Mouse (Mus musculus) layer of hippocampus, postnatal 25 days (tissue): ENCODE data around the gene Kndc1. TPM values are rescaled to one million over a fixed set of nuclear protein-coding genes. Genes with fewer than 3 reads are reported as not detected.
A peak's percentile ranks its signal among the peaks of the same experiment; 100 is the strongest.

Source experiments
- DNase-seq, 2 experiments: peaks; one replicate each; pipeline ENCODE4 v3.0.0; 2022; ENCODE audit warnings: mixed read lengths in 2 of 2, low spot score in 1 of 2; ENCODE audit errors: extremely low spot score in 1 of 2
- total RNA-seq, 2 experiments: library from RNA; stranded (reverse); gene quantifications; 2 replicates each; pipeline ENCODE4 v1.2.3; 2021

Gene Kndc1
- total RNA-seq: 10 to 100 TPM; 90.1 to 95.0 TPM

GRCm38 (mm10) chr7:139894655-139895557 is at the start of gene Kndc1:
Gene Kndc1 (plus strand): TSS chr7:139894696.
- peak; percentile 63 to 72 for DNase-seq

- DNase-seq: no peak
Observed at GRCm38 (mm10) chr7:139845101-139845500, 49.4 kb upstream of the Kndc1 start.

DNA sequence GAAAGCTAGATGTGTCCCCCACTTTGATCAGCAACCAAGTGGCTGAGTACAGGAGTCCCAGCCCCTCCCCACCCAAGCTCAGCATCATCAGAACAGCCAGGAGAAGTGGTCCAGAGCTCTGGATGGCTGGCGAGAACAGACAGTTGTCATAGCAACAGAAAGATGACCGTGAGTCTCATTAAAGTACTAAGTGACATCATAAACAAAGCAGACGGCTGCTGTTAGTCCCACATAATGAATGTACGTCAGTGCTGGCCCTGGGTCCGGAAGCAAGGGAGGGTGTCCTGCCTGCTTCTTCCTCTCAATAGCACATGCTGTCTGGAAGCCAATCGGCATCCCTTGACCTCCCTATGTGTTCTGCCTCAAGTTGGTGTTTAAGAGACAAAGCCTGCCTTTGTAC is 44.3 kb upstream of the Kndc1 start:
- DNase-seq: no peak

- DNase-seq: no peak
Observed at GRCm38 (mm10) chr7:139850677-139851076, 43.8 kb upstream of the Kndc1 start.

- no peak for DNase-seq
Observed at GRCm38 (mm10) chr7:139851098-139851497, 43.4 kb upstream of the Kndc1 start.

- no peak for DNase-seq
Observed at GRCm38 (mm10) chr7:139855261-139855660, 39.2 kb upstream of the Kndc1 start.

DNA sequence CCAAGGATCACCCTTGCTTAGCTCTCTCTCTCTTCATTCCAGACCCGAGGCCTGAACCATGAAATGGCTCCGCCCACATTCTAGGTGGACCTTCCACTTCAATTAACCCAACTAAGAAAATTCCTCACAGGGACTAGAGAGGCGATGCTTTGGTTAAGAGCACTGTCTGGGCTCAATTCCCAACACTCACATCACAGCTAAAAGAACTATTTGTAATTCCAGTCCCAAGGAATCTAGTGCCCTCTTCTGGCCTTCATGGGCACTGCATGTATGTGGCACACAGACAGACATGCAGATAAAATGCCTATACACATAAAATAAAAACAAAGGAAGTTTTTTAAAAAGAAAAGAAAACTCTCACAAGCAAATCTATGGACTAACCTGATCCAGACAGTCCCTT is 33.1 kb upstream of the Kndc1 start:
- DNase-seq: peak in 1 of 2 experiments; percentile 81

DNA sequence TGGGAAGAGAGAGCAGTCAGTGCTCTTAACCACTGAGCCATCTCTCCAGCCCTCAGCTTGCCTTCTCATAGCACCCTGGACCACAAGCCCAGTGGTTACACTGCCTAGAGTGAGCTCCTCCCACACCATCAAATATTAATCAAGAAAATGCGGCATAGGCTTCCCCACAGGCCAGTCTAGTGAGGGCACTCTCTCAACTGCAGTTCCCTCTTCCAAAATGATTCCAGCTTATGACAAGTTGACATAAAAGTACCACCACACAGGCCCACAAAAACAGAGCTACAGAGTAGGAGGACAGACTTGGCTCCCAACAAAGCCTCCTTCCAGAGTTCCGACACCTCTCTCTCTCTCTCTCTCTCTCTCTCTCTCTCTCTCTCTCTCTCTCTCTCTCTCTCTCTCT is 31.4 kb upstream of the Kndc1 start:
- no peak for DNase-seq

GRCm38 (mm10) chr7:139864253-139864652 is 30.2 kb upstream of the Kndc1 start:
- DNase-seq: peak in 1 of 2 experiments; percentile 36

GRCm38 (mm10) chr7:139864871-139865270 is 29.6 kb upstream of the Kndc1 start:
- DNase-seq: no peak

DNA sequence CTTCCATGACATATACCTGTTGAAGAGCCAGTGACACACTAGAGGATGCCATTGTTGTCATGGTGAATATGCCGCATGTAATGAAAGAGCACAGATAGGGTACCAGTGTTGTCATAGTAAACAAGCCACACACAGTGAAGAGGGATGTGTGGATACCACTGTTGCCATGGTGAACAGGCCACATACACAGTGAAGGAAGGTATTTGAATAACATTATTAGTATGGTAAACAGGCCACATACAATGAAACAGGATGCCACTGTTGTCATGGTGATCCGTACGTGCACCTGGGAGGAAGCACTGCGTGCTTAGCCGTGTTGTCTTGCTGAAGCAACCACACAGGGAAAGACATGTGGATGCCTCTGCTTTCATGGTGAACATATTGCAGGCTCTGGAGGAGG is 23.5 kb upstream of the Kndc1 start:
- no peak for DNase-seq

GRCm38 (mm10) chr7:139877167-139877792 is 17.2 kb upstream of the Kndc1 start:
- DNase-seq: peak in 1 of 2 experiments; percentile 45

- no peak for DNase-seq
Observed at GRCm38 (mm10) chr7:139878122-139878521, 16.4 kb upstream of the Kndc1 start.

GRCm38 (mm10) chr7:139878621-139879020 is 15.9 kb upstream of the Kndc1 start:
- DNase-seq: no peak

- DNase-seq: no peak
Observed at GRCm38 (mm10) chr7:139883545-139883944, 11.0 kb upstream of the Kndc1 start.

DNA sequence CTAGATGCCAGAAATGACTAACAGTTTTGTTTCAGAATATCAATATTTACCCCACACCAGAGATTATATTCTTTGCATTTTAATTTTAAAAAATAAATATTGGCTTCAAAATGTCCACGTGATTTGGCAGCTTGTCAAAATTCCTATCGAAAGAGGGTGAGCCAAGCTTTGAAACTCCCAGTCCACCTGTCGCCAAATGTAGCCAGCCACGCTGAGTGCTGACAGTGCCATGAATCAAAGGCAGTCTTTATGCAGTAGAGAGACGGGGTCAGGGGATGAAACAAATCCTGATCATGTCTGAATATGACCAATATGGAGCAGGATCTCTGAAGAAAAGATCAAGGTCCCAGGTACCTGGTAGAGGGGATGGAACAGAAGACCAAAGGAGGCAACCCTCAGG is 2.7 kb upstream of the Kndc1 start:
- no peak for DNase-seq

DNA sequence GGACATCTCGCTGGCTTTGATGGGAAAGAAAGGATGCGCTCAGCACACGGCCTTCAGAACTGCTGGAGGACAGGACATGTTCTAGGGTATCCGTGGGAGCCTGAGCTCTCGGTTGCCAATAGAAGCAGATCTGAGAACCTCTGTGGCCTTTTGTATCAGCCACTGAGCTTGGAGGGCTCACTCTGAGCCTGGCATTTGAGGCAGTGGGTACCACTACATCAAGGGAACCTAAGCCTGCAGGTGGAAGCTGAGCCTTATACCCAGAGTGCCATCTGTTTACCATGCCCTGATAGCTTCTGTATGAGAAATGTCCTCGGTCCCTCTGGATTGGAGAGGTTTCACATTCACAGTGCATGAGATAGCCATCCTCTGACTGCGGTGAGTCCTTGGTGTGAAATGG is 1.8 kb downstream of the Kndc1 start:
- no peak for DNase-seq

DNA sequence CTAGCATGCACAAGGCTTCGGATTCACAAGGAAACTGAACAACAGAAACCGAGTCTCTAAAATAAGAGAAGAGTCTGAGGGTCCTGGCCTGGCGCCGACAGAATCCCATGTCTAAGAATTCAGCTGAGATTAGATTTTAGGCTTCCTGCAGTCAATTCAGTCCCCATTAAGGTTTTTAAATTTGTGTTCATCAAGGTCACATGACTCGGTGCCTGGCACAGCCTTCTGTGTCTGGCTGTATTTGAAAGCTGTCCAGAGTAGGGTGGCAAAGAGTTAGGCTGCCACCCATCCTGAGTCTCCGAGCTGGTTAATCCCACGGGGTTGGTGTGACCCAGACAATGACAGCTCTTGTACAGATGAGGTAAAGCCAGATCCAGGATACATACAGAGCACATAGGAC is 2.3 kb downstream of the Kndc1 start:
- no peak for DNase-seq

DNA sequence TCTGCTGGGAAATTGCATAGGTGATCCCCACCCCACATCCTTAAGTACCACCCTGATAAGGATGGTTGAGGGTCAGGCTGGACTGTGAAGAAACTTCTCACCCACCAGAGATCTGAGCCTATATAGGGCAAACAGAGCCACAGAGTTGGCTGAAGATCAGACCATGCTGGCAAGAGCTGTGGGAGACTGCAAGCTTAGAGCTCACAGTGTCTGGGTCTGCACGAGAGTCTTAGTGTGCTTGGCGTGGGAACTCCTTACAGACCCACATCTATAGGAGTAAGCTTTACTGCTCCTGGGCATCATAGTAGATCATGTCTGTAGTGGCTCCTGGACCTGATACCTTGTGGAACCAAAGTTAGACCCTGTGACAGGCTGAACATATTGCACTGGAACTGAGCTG is 4.1 kb downstream of the Kndc1 start:
- no peak for DNase-seq

DNA sequence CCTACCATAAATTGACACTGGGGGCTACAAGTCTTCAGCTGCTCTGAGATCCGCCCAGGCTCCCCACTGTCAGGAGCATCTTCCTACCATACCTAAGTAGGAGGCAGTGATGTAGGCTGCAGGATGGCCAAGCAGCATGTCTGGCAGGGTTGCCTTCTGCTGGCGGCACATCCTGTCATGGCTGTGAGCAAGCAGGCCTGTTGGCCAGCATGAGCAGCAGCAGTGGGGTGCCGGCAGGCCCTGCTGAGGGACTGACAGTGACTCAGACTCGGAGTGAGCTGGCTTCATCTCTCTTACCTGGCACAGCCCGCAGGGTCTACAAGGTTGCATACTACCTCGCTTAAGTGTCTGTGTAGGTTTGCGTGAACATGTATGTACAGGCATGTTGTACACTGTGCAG is 5.0 kb downstream of the Kndc1 start:
- no peak for DNase-seq

DNA sequence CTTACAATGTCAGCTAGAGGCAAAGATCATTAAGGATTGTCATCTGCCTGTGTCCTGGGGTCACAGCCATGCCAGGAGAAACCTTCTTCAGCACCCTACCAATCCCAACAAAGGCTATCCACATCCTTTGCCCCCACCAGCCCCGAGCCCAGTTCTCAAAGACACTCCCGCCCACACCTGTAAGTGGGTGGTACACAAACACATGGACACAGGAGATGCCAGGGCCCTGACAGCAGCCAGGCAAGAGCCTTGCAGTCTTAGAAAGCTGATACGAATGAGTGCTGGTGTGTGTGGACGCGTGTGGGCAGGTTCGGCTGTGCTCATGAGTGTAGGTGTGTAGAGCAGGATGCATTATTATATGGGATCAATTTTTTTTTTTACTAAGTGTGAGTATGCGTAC is 6.0 kb downstream of the Kndc1 start:
- DNase-seq: no peak

DNA sequence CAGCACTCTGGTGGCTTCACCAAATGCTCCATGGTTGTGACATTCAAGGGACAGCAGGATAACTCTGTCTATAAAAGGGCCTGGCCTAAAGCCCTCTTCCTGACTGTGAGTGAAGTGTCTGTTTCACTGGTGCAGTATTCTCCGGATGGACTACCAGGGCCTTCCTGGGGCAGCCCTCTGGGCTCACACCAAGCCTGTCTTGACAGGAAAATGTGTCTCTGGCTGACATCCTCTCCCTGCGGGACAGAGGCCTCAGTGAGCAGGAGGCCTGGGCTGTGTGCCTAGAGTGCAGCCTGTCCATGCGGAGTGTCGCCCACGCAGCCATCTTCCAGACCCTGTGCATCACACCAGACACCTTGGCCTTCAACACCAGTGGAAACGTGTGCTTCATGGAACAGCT is 6.4 kb downstream of the Kndc1 start:
- DNase-seq: no peak
